Mouse (Mus musculus) neural tube, embryonic 15.5 days (tissue): Measurements from ENCODE around the gene Rmnd5b. TPM values are rescaled to one million over a fixed set of nuclear protein-coding genes. Genes with fewer than 3 reads are reported as not detected.
"Not testable (repeated sequence)": the region's sequence is repeated elsewhere in the genome, so short reads cannot be mapped to it uniquely, and the experiment has no call there.

Experiments
- ATAC-seq: fragments of 200-750 bp; cut with Nextera tagmentation; 2 replicates; pipeline ENCODE4 v1.8.0; 2017; ENCODE audit warnings: mild to moderate bottlenecking, moderate TSS enrichment, moderate library complexity; ENCODE audit not compliant: low FRiP score
- H3K27ac ChIP-seq: fragments of 300-500 bp; sonication (generic); replicated peaks from 2 replicates; pipeline ENCODE4 v1.5.1; 2015; ENCODE audit warnings: mild to moderate bottlenecking, inconsistent platforms
- H3K27me3 ChIP-seq: fragments of 300-500 bp; sonication (generic); replicated peaks from 2 replicates; pipeline ENCODE4 v1.6.1; 2015; ENCODE audit warnings: inconsistent platforms
- H3K36me3 ChIP-seq: fragments of 300-500 bp; sonication (generic); 2 replicates; pipeline ENCODE4 v1.6.1; 2015; ENCODE audit warnings: inconsistent platforms
- H3K4me1 ChIP-seq: fragments of 300-500 bp; sonication (generic); 2 replicates; pipeline ENCODE4 v1.6.1; 2015; ENCODE audit warnings: inconsistent platforms
- H3K4me2 ChIP-seq: fragments of 300-500 bp; sonication (generic); 2 replicates; pipeline ENCODE4 v1.6.1; 2015; ENCODE audit warnings: inconsistent platforms, mild to moderate bottlenecking, moderate library complexity
- H3K4me3 ChIP-seq: fragments of 300-500 bp; sonication (generic); replicated peaks from 2 replicates; pipeline ENCODE4 v1.5.1; 2015; ENCODE audit warnings: mild to moderate bottlenecking, inconsistent platforms
- H3K9ac ChIP-seq: fragments of 300-500 bp; sonication (generic); replicated peaks from 2 replicates; pipeline ENCODE4 v1.6.1; 2015; ENCODE audit warnings: mild to moderate bottlenecking, inconsistent platforms
- H3K9me3 ChIP-seq: fragments of 300-500 bp; sonication (generic); replicated peaks from 2 replicates; pipeline ENCODE4 v1.6.1; 2016; ENCODE audit warnings: inconsistent platforms
- WGBS: fragments of 180-500 bp; shearing (Covaris S2); methylation state at CpG from one replicate; pipeline ENCODE4 v1.1.7; 2015; ENCODE audit warnings: mixed read lengths; 5-methylcytosine and 5-hydroxymethylcytosine counted together
- polyA plus RNA-seq: library from polyadenylated mRNA; unstranded; fragments of >200 nt; fragmentation: Nextera tagmentation; extraction: Ambion mirVana; gene quantifications from 2 replicates; pipeline ENCODE4 v1.2.1, GENCODE M21; 2015

The Rmnd5b gene
- polyA plus RNA-seq, 1 experiment from 2014 or later: 79.8 TPM

- H3K4me3 ChIP-seq: peak within 1 kb of the TSS; percentile 78
- WGBS: under 1% methylated on average over 51 of the region's 51 CpGs
- peak; percentile 94 for ATAC-seq
- peak within 1 kb of the TSS; percentile 38 for H3K27ac ChIP-seq
- H3K9ac ChIP-seq: peak within 1 kb of the TSS; percentile 60
- H3K4me1 ChIP-seq: peaks cover 35% of the 10 kb centered on the region
- no peaks in the 10 kb centered on the region for H3K27me3 ChIP-seq
- H3K36me3 ChIP-seq: peaks cover 33% of the 10 kb centered on the region
- H3K4me2 ChIP-seq: peak within 1 kb of the TSS; percentile 75
- H3K9me3 ChIP-seq: no peaks in the 10 kb centered on the region
These were observed 16.2 kb downstream of the Rmnd5b start, which contains the start of gene Nhp2 for GRCm38 (mm10) chr11:51619409-51620060. Gene Nhp2 (plus strand): TSS chr11:51619735.

GRCm38 (mm10) chr11:51618894-51619408 lies 16.7 kb downstream of the Rmnd5b start:
- peak; percentile 52 for ATAC-seq
- 0 out of 2 replicates have a peak overlapping the region, but pooled peaks have one; percentile 1 for H3K27ac ChIP-seq

GRCm38 (mm10) chr11:51617693-51618092 lies 18.0 kb downstream of the Rmnd5b start:
- no peaks in the 10 kb centered on the region for H3K27me3 ChIP-seq
- H3K4me2 ChIP-seq: no peak overlapping the region
- H3K4me3 ChIP-seq: no peak overlapping the region
- H3K27ac ChIP-seq: no peak overlapping the region
- peaks cover 35% of the 10 kb centered on the region for H3K4me1 ChIP-seq
- 6% methylated on average over 4 of the region's 4 CpGs for WGBS
- no peak for ATAC-seq
- H3K36me3 ChIP-seq: peaks cover 14% of the 10 kb centered on the region
- H3K9ac ChIP-seq: no peak overlapping the region
- no peaks in the 10 kb centered on the region for H3K9me3 ChIP-seq

More at GRCm38 (mm10) chr11:51618894-51619408, 16.7 kb downstream of the Rmnd5b start:
- Histone ChIP-seq H3K36me3 (peaks cover 27% of the 10 kb centered on the region), H3K4me3 (peak overlapping the region; percentile 78), H3K9ac (no peak overlapping the region), H3K4me1 (peaks cover 35% of the 10 kb centered on the region), H3K4me2 (peak overlapping the region; percentile 75), H3K27me3 (no peaks in the 10 kb centered on the region), H3K9me3 (no peaks in the 10 kb centered on the region)
- WGBS: 60% methylated on average over 8 of the region's 8 CpGs

GRCm38 (mm10) chr11:51616113-51616512 lies 19.6 kb downstream of the Rmnd5b start:
- not testable (repeated sequence) for H3K27me3 ChIP-seq, H3K9me3 ChIP-seq, ATAC-seq, H3K36me3 ChIP-seq
- Histone ChIP-seq H3K9ac (peak overlapping the region; percentile 36; the same call in 1 of the 2 replicates), H3K27ac (peak overlapping the region; percentile 45; the same call in 1 of the 2 replicates), H3K4me3 (0 out of 2 replicates have a peak overlapping the region, but pooled peaks have one; percentile 32), H3K4me2 (peak overlapping the region; percentile 61), H3K4me1 (peaks cover 29% of the 10 kb centered on the region)
- over 99% methylated on average over 7 of the region's 7 CpGs for WGBS

GRCm38 (mm10) chr11:51615601-51616000 lies 20.1 kb downstream of the Rmnd5b start:
- Histone ChIP-seq H3K36me3 (no peaks in the 10 kb centered on the region), H3K27me3 (no peaks in the 10 kb centered on the region), H3K27ac (peak overlapping the region; percentile 45), H3K9me3 (no peaks in the 10 kb centered on the region), H3K4me1 (peaks cover 24% of the 10 kb centered on the region), H3K4me3 (peak overlapping the region; percentile 32), H3K9ac (peak overlapping the region; percentile 36), H3K4me2 (peak overlapping the region; percentile 61)
- WGBS: 4% methylated on average over 14 of the region's 14 CpGs
- no peak for ATAC-seq

- Histone ChIP-seq H3K9ac (peak overlapping the region; percentile 36), H3K9me3 (no peaks in the 10 kb centered on the region), H3K27me3 (no peaks in the 10 kb centered on the region), H3K4me2 (peak overlapping the region; percentile 61), H3K4me1 (peaks cover 19% of the 10 kb centered on the region), H3K27ac (peak overlapping the region; percentile 45), H3K4me3 (peak overlapping the region; percentile 32), H3K36me3 (no peaks in the 10 kb centered on the region)
- 49% methylated on average over 7 of the region's 7 CpGs for WGBS
- no peak for ATAC-seq
These were observed 20.6 kb downstream of the Rmnd5b start for GRCm38 (mm10) chr11:51615129-51615528.

GRCm38 (mm10) chr11:51614256-51614655 lies 21.4 kb downstream of the Rmnd5b start:
- peaks cover 17% of the 10 kb centered on the region for H3K4me1 ChIP-seq
- no peak for ATAC-seq
- 79% methylated on average over 8 of the region's 8 CpGs for WGBS

GRCm38 (mm10) chr11:51609940-51610339 lies 25.8 kb downstream of the Rmnd5b start:
- H3K9ac ChIP-seq, H3K9me3 ChIP-seq, H3K27me3 ChIP-seq, H3K27ac ChIP-seq, H3K36me3 ChIP-seq, H3K4me2 ChIP-seq, ATAC-seq, H3K4me3 ChIP-seq: not testable (repeated sequence)
- 89% methylated on average over 5 of the region's 5 CpGs for WGBS
- H3K4me1 ChIP-seq: peaks cover 16% of the 10 kb centered on the region

More at GRCm38 (mm10) chr11:51614256-51614655, 21.4 kb downstream of the Rmnd5b start:
- Histone ChIP-seq H3K9me3 (no peaks in the 10 kb centered on the region), H3K36me3 (no peaks in the 10 kb centered on the region), H3K27ac (no peak overlapping the region), H3K4me3 (no peak overlapping the region), H3K4me2 (no peak overlapping the region), H3K9ac (no peak overlapping the region), H3K27me3 (no peaks in the 10 kb centered on the region)

GRCm38 (mm10) chr11:51609266-51609909 lies 26.3 kb downstream of the Rmnd5b start:
- no peak overlapping the region for H3K9ac ChIP-seq
- no peak overlapping the region for H3K27ac ChIP-seq
- no peak overlapping the region for H3K4me2 ChIP-seq
- peaks cover 19% of the 10 kb centered on the region for H3K4me1 ChIP-seq
- H3K36me3 ChIP-seq: peaks cover 4% of the 10 kb centered on the region
- no peak overlapping the region for H3K4me3 ChIP-seq
- H3K27me3 ChIP-seq: no peaks in the 10 kb centered on the region
- no peaks in the 10 kb centered on the region for H3K9me3 ChIP-seq
- ATAC-seq: no peak
- WGBS: 83% methylated on average over 3 of the region's 3 CpGs

- 10% methylated on average over 15 of the region's 15 CpGs for WGBS
- peak overlapping the region; percentile 77 for H3K4me2 ChIP-seq
- H3K27me3 ChIP-seq: no peaks in the 10 kb centered on the region
- H3K9me3 ChIP-seq: no peaks in the 10 kb centered on the region
- H3K4me1 ChIP-seq: peaks cover 38% of the 10 kb centered on the region
- H3K9ac ChIP-seq: peak overlapping the region; percentile 79
- H3K27ac ChIP-seq: peak overlapping the region; percentile 95
- H3K36me3 ChIP-seq: peaks cover 26% of the 10 kb centered on the region
- ATAC-seq: peak; percentile 58
- peak overlapping the region; percentile 94 for H3K4me3 ChIP-seq
These were observed 28.5 kb downstream of the Rmnd5b start for GRCm38 (mm10) chr11:51607096-51607738.

GRCm38 (mm10) chr11:51606447-51607095 lies 29.1 kb downstream of the Rmnd5b start, which contains the start of gene Hnrnpab:
Gene Hnrnpab (minus strand): TSS chr11:51606847.
- Histone ChIP-seq H3K4me1 (peaks cover 45% of the 10 kb centered on the region), H3K9me3 (no peaks in the 10 kb centered on the region), H3K4me2 (peak within 1 kb of the TSS; percentile 91), H3K9ac (peak within 1 kb of the TSS; percentile 98), H3K4me3 (peak within 1 kb of the TSS; percentile 94), H3K36me3 (peaks cover 32% of the 10 kb centered on the region), H3K27ac (peak within 1 kb of the TSS; percentile 95), H3K27me3 (no peaks in the 10 kb centered on the region)
- under 1% methylated on average over 91 of the region's 91 CpGs for whole genome bisulfite sequencing
- ATAC-seq: peak; percentile 97
